Mouse (Mus musculus) kidney, postnatal 25 days (tissue): Measurements from ENCODE around the gene Adgrl3.

ENCODE experiments used
- DNase-seq, 2 experiments: peaks; one replicate each; pipeline ENCODE4 v3.0.0; 2021; ENCODE audit warnings: mixed read lengths in 2 of 2

The Adgrl3 gene

DNA sequence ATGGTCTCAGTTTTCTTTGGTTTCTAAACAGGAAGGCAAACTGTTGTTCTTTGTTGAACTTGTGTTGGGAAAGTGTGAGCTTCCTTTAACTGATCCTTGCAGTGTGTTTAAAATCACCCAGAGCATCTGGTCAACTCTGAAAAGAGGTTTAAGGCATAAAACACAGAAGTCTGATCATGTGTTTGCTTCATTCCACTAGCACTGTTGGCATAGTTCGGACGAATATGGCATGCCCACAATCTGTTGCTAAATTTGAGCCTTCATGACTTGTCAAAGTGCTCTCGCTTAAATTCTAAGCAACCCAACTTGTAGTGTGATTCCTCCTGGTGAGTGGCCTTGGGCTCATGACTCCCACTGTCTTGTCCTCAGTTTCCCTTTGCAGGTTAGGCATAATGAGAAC lies 249.8 kb downstream of the Adgrl3 start:
- DNase-seq, result no peak

GRCm38 (mm10) chr5:81275346-81276047 lies 255.6 kb downstream of the Adgrl3 start:
- DNase-seq, result no peak

- no peak for DNase-seq
Measured at GRCm38 (mm10) chr5:81279246-81279645, 259.3 kb downstream of the Adgrl3 start.

DNA sequence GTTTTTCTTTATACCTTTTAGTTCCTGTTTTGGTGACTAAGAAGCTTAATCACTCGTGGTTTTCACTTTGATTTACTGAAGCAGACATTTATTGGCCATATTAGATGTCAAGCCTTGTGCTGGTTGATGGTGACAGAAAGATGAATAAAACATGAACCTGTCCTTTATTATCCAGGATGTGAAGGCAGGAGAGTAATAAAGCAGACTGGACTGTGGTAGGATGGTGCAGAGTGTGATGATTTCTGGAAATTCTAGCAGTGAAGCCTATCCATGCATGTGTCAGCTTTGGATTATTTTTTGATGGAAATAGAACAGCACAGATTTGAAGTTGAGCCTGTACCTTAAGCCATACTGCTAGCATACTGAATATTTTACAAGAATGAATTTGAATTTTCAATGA lies 265.7 kb downstream of the Adgrl3 start:
- no peak for DNase-seq

DNA sequence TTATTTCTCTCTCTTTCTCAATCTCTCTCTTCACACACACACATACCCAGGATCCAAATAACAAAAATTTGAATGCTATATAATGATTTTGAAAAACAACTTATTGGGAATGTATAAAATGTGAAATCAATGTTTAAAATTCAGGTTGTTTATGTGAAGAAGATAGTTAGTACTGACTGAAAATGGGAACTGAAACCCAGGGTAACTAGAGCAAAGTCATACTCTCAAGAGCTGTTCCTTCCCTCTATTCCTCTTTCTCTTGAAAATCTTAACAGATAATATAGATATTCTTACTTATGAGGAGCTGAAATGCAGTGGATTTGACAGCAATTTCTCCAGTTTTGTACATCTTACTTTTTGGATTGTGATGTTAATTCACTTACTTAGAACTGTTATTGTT lies 281.9 kb downstream of the Adgrl3 start:
- no peak for DNase-seq

- DNase-seq, result no peak
Measured at GRCm38 (mm10) chr5:81317406-81318112, 297.6 kb downstream of the Adgrl3 start.

DNA sequence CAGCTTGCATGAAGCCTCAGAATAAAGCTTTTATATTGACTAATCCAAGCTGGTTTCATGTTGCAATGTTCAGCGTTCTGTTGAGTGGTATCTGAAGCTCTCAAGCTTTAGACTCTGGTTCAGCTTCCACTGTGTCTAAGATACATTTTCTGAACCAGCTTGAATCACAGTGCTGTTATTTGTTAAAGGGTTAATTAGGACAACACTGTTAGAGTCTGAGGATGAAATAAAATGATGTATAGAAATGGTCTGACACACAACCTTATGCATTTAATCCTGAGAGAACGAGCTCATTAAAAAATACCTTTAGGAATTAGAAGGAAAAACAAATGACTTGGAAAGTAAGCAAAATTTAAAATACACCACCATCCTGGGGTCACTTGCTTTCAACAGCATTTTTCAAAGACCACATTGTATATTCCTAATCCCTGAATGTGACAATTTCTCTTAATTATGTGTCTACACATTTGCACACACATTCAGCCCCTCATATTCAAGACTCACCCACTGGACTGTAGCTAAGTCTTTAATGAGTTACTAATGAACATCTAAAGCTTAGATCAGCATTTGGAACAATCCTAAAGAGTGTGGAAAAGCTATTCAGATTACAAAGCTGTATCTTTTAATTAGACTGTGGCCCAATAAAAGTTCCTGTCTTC lies 301.5 kb downstream of the Adgrl3 start:
- no peak for DNase-seq

DNA sequence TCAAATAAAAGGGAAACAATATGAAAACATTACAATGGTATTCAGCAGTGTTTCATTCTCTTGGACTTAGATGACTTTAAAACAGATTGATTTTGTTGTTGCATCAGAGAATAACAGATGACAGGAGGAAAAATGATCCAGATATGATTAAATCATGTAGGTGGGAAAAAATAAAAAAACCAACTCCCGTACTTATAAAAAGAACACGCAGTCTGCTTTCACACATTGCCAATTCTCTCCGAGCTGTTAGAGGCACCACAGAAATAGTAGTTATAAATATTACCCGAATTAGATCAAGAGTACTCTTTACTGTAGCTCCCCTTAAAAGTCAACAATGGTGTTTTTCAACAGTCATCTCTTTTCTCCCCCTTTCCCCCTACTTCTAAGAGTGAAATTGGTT lies 302.1 kb downstream of the Adgrl3 start:
- DNase-seq, result no peak

DNA sequence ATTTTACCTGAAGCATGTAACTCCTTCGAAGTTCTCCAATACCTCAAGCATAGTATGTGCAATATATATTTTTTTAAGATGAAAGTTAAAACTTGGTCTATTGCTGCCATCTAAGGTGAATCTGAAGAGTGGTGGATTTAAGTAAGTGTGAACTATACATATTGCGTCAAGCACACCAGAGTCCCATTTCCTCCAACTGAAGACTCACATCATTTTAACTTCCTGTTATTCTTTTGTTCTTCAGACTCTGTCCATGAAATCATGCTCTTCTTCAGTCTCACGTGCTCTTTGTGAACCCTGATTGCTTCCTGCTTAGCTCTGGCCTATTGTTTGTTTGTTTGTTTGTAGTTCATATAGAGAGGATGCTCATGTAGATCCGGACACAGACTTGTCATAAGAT lies 307.0 kb downstream of the Adgrl3 start:
- no peak for DNase-seq

DNA sequence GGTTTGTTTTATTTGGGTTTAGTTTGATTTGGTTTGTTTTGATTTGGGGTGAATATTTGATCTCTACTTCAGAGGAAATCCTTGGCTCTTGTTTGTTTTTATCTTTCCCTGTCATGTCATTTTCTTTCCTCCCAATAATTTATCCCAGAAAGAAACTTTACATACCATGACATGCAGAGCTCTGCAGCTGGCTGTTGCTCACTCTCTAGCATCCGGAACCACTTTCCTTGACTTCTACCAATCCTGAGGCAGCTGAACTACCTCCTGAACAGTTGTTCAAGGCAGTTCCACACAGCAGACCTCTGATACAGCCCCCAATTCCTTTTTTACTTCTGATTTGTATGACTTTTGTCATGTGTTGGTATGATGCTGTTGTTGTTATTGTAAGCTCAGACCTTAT lies 307.5 kb downstream of the Adgrl3 start:
- DNase-seq, result no peak

DNA sequence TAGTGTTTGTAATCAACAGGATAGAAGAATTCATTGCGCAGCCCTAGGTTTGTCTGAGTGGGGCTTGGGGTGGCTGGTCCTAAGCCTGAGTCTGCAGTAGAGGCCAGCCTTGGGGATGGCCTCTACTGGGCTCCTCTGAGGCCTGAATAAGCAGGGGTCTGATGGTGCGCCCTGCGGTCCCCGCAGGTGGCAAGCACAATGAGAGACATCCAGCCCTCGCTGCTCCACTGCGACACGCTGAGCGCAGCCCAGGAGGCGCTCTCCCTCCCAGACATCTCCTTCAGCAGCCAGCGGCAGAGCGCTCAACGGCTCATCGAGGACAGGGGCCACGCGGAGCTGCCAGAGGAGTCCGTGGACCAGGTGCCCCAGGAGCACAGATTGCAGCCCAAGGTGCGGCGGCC lies 309.6 kb downstream of the Adgrl3 start:
- DNase-seq, result peak in 1 of 2 experiments; percentile 25

DNA sequence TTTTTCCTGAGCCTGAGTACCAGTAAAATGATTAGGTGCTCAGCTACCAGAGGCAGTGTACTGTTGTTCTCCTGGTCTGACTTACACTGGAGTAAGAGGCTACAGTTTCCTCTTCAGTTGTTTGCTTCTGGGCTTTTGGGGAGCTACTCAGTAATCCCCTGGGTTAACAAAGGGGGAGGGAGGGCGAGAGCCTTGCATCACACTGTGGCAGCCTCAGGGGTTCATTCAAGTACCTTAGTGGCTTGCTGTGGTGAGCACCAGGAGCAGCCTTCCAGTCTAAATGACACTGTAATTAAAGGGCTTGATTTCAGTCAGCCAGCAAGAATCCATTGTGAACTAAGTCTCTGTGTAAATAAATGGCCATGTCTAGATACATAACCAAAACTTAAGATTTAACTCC lies 324.4 kb downstream of the Adgrl3 start:
- peak in 1 of 2 experiments; percentile 11 for DNase-seq

GRCm38 (mm10) chr5:81345096-81345435 lies 325.1 kb downstream of the Adgrl3 start:
- DNase-seq, result no peak

DNA sequence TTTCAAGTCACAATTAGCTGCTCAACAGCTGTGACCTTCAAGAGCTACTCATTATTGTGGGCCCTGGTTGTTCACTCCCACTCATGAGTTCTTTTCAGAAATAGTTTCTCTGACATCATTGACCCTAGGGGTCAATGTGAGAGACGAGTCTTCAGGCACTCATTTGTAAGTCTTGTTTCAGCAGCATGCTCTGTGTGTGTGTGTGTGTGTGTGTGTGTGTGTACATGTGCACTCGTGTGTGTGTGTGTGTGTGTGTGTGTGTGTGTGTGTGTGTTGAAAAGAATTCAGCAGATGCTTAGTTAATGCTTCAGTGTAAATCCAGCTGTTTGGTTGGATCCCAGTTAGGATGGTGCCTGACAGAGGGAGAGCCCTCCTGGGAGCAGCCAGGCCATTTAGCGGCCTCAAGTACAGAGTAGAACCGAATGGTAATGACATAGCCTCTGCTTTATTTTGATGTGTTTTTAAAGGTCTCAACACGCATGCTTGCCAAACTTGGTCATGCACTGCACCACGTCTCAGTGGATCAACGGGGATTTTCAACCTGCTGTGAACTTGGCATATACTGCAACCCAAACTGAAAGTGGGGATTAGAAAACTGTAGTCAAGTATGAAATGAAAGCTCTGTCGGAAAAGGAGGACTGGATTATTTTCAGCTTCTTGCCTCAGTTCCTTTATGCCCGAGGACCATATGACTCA lies 325.6 kb downstream of the Adgrl3 start:
- peak in 1 of 2 experiments; percentile 3 for DNase-seq

GRCm38 (mm10) chr5:81347571-81347970 lies 327.6 kb downstream of the Adgrl3 start:
- no peak for DNase-seq

DNA sequence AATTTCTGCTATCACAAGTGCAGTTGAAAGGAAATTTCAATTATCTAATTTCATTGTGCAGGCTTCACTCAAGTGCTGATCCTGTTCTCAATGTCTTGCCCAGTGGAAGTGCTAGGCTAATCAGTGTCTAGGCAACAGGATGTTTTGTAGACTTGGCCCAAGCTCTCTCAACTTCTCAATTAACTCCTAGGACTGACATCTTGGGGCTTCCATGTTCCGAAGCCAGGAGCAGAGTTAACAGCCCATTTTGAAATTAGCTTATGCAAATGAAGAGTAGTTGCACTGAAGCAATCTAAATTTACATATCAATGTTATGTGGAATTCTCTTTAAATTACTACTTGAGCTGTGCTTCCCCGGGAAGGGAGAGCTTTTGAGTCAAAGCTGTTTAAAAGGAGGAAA lies 339.6 kb downstream of the Adgrl3 start:
- no peak for DNase-seq

DNA sequence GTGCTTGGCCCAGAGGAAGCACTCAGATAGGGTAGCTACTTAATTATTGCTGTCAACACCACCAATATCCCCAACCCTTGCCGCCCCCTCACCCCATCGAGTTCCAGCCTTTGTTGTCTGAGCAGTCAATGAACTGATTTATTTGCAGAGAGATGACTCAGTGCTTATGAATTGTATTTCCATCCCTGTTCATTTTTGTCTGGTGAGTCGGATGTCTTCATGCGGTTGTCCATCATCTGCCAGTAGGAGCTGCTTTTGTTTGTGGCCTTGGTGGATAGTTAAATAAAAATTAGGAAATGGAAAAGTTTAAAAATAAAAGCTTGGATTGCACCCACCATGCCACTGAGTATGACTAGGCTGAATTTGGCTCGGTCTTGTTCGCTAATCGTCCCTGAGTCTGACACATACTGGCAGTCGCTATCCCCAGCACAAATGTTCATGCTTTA lies 344.3 kb downstream of the Adgrl3 start:
- no peak for DNase-seq

GRCm38 (mm10) chr5:81365250-81365649 lies 345.3 kb downstream of the Adgrl3 start:
- DNase-seq, result no peak

GRCm38 (mm10) chr5:81370126-81370850 lies 350.4 kb downstream of the Adgrl3 start:
- DNase-seq, result no peak

DNA sequence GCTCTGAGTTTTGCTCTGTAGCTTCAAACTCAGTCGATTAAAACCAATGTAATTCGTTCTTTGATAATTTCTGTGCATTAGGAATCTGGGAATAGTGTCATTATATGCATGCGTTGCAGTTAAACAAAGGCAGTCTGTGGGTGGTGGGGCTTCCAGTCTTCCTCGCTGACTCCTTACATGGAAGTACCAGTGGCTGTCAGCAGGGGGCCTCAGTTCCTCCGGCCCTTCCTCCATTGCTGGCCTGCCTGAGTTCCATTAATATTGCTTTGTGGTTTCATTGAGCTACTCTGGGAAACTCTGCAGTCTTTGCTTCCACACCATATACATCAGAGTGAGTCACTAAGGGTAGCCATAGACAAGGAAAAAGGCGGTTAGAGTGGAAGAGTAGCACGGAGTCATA lies 356.1 kb downstream of the Adgrl3 start:
- no peak for DNase-seq

GRCm38 (mm10) chr5:81405582-81406143 lies 385.7 kb downstream of the Adgrl3 start:
- DNase-seq, result no peak

DNA sequence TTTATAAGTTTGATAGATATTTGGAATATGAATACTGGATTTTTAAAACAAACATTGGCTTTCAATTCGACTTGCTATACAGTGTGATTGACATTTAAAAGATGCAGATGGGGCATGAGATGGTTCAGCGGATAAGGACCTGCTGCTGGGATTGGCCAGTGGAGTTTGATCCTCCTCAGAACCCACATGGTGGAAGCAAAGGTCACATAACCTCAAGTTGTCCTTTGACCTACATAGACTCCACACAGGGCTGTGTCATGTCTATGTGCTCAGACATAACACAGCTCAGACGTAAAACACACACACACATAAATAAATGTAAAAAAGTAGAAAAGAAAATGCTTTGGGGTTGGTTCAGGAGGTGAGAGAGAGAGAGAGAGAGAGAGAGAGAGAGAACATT lies 397.4 kb downstream of the Adgrl3 start:
- DNase-seq, result no peak
